Comparison of ENCODE assay signal across 19 mouse cellular contexts in the genomic region with DNA sequence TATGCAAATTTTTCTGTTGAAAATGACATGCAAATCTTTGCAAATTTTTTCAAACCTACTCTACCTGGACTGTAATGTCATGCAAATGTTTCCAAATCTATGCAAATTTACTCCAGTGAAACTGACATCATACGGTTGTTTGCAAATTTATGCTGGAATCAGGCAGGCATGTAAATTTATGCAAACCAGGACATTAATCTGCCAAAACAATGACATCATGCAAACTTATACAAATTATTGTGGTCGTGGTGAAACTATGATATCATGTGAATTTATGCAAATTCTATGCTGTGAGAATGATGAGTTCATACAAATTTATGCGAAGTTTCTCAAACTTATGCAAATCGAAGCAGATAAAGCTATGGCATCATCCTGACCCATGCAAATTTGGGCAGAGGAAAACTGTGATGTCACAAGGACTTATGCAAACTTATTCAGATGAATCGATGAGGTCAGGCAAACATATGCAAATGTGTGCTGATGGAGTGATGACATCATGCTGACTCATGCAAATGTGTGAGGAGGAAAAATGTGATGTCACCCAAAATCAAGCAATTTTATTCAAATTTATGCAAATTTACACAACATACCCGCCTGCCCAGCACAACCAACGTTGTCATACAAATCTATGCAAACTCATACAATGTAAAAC. TPM values are rescaled to one million over a fixed set of nuclear protein-coding genes. Genes with fewer than 3 reads are reported as not detected.
DNase-seq lines count a peak whose midpoint lies in the region; ATAC-seq and TF ChIP-seq lines count a peak whose summit lies in the region.
"Had no signal": no experiment of that assay in that cellular context is flagged by ENCODE, and none has a peak within 500 bp of the region (broad histone marks: within the 10 kb centered on the region; RNA-seq: fewer than 3 reads in every experiment).

No protein-coding gene starts in this region.

- dilution Hi-C loops in CH12.LX (cut with MboI; ENCODE audit: extremely low pct_ligation_motif_present, extremely low pct_unique_long_range_greater_than_20kb, low sequenced_read_pairs): no loop called here

- H3K4me3 ChIP-seq in hindbrain, postnatal 0 days (ENCODE audit: low read length): no peak overlapping the region
- H3K4me3 ChIP-seq in hindbrain, embryonic 12.5 days: no peak overlapping the region
- H3K4me3 ChIP-seq in CH12.LX (replicated peaks in 1 of 3; ENCODE audit: low read depth in 2 of 3, low read length in 2 of 3, poor library complexity in 1 of 3): no peak overlapping the region
- H3K4me3 ChIP-seq in midbrain, embryonic 15.5 days: no peak overlapping the region
- H3K4me3 ChIP-seq in kidney, embryonic 16.5 days (ENCODE audit: low read length): no peak overlapping the region
- no peak overlapping the region for H3K4me3 ChIP-seq in left cerebral cortex, adult 2 months
- H3K4me3 ChIP-seq: heart, embryonic 12.5 days; hindbrain, embryonic 15.5 days; neural tube, embryonic 12.5 days had no signal

- no peak for TF ChIP-seq EP300 in CH12.LX (IDR thresholded peaks at IDR 0.05; ENCODE audit: low read length)

- H3K4me2 ChIP-seq in hindbrain, postnatal 0 days (ENCODE audit: low read depth, low read length): no peak overlapping the region
- H3K4me2 ChIP-seq in hindbrain, embryonic 12.5 days (replicated peaks): no peak overlapping the region
- no peak overlapping the region for H3K4me2 ChIP-seq in CH12.LX (ENCODE audit: insufficient read depth, low read depth, poor library complexity, severe bottlenecking)
- no peak overlapping the region for H3K4me2 ChIP-seq in midbrain, embryonic 15.5 days
- no peak overlapping the region for H3K4me2 ChIP-seq in kidney, embryonic 16.5 days (replicated peaks; ENCODE audit: low read depth, low read length)
- H3K4me2 ChIP-seq: heart, embryonic 12.5 days; hindbrain, embryonic 15.5 days; liver, embryonic 11.5 days; neural tube, embryonic 12.5 days had no signal

- in situ Hi-C loops in CH12.LX (cut with MboI; ENCODE audit: low pct_ligation_motif_present, low pct_unique_long_range_greater_than_20kb, low sequenced_read_pairs): no loop called here

- 79% methylated on average over 7 of the region's 7 CpGs for WGBS in hindbrain, postnatal 0 days
- 85% methylated on average over 7 of the region's 7 CpGs for WGBS in hindbrain, embryonic 12.5 days
- 84% methylated on average over 7 of the region's 7 CpGs for WGBS in midbrain, embryonic 15.5 days
- 96% methylated on average over 7 of the region's 7 CpGs for WGBS in kidney, embryonic 16.5 days

- TF ChIP-seq POLR2A in CH12.LX (IDR thresholded peaks at IDR 0.05; ENCODE audit: low read depth, low read length): no peak

- TF ChIP-seq RAD21 in CH12.LX (IDR thresholded peaks at IDR 0.05; ENCODE audit: low read depth, low read length): no peak

- no peaks in the 10 kb centered on the region for H3K27me3 ChIP-seq in hindbrain, postnatal 0 days (ENCODE audit: insufficient read depth, low read length)
- H3K27me3 ChIP-seq in hindbrain, embryonic 12.5 days: no peaks in the 10 kb centered on the region
- H3K27me3 ChIP-seq in CH12.LX (replicated peaks): no peaks in the 10 kb centered on the region
- H3K27me3 ChIP-seq in midbrain, embryonic 15.5 days (replicated peaks): no peaks in the 10 kb centered on the region
- H3K27me3 ChIP-seq in kidney, embryonic 16.5 days (ENCODE audit: insufficient read depth, low read length): no peaks in the 10 kb centered on the region
- H3K27me3 ChIP-seq: heart, embryonic 12.5 days; hindbrain, embryonic 15.5 days; neural tube, embryonic 12.5 days had no signal

- DNase-seq in hindbrain, postnatal 0 days (ENCODE audit: low spot score): peak; percentile 4
- DNase-seq in CH12.LX (ENCODE audit: extremely low read depth): peak; percentile 18
- peak; percentile 18 for DNase-seq in embryo, embryonic 11 days
- DNase-seq in adrenal gland, postnatal 25 days: no peak
- DNase-seq in left cerebral cortex, adult 2 months (ENCODE audit: extremely low spot score in 1 of 2, low spot score in 2 of 2): no peak
- DNase-seq: cerebellum, postnatal 36 days; kidney, postnatal 4 days; right cerebral cortex, postnatal 25 days; thymus, postnatal 4 days had no signal

- H3K4me1 ChIP-seq in hindbrain, postnatal 0 days (ENCODE audit: insufficient read depth, low read length): no peaks in the 10 kb centered on the region
- H3K4me1 ChIP-seq in hindbrain, embryonic 12.5 days: no peaks in the 10 kb centered on the region
- no peaks in the 10 kb centered on the region for H3K4me1 ChIP-seq in CH12.LX (ENCODE audit: control insufficient read depth in 1 of 2, insufficient read depth in 2 of 2)
- H3K4me1 ChIP-seq in midbrain, embryonic 15.5 days: no peaks in the 10 kb centered on the region
- no peaks in the 10 kb centered on the region for H3K4me1 ChIP-seq in kidney, embryonic 16.5 days (ENCODE audit: insufficient read depth, low read length)
- H3K4me1 ChIP-seq: heart, embryonic 12.5 days; hindbrain, embryonic 15.5 days; neural tube, embryonic 12.5 days had no signal

- H3K27ac ChIP-seq in hindbrain, postnatal 0 days: no peak overlapping the region
- H3K27ac ChIP-seq in hindbrain, embryonic 12.5 days: no peak overlapping the region
- no peak overlapping the region for H3K27ac ChIP-seq in CH12.LX (ENCODE audit: insufficient read depth, low read depth)
- H3K27ac ChIP-seq in midbrain, embryonic 15.5 days: no peak overlapping the region
- no peak overlapping the region for H3K27ac ChIP-seq in kidney, embryonic 16.5 days (ENCODE audit: low read length)
- H3K27ac ChIP-seq in left cerebral cortex, adult 2 months: no peak overlapping the region
- H3K27ac ChIP-seq: hindbrain, embryonic 15.5 days; neural tube, embryonic 12.5 days had no signal

- H3K9me3 ChIP-seq in hindbrain, postnatal 0 days (ENCODE audit: low read length): peaks cover 15% of the 10 kb centered on the region; the same call in 1 of the 2 replicates
- H3K9me3 ChIP-seq in hindbrain, embryonic 12.5 days (replicated peaks): peaks cover 41% of the 10 kb centered on the region
- peaks cover 70% of the 10 kb centered on the region for H3K9me3 ChIP-seq in CH12.LX (replicated peaks; ENCODE audit: low read length)
- H3K9me3 ChIP-seq in midbrain, embryonic 15.5 days: peaks cover 11% of the 10 kb centered on the region; the same call in 1 of the 2 replicates
- peaks cover 71% of the 10 kb centered on the region for H3K9me3 ChIP-seq in kidney, embryonic 16.5 days (ENCODE audit: low read length)

- H3K36me3 ChIP-seq in hindbrain, postnatal 0 days (ENCODE audit: insufficient read depth, low read length): no peaks in the 10 kb centered on the region
- H3K36me3 ChIP-seq in hindbrain, embryonic 12.5 days: peaks cover 4% of the 10 kb centered on the region; the same call in 1 of the 2 replicates
- H3K36me3 ChIP-seq in CH12.LX (replicated peaks in 1 of 2; ENCODE audit: control insufficient read depth in 1 of 2, insufficient read depth in 1 of 2, low read length in 1 of 2): peaks cover 0 to 10% of the 10 kb centered on the region in 2 experiments
- no peaks in the 10 kb centered on the region for H3K36me3 ChIP-seq in midbrain, embryonic 15.5 days (replicated peaks)
- peaks cover 27% of the 10 kb centered on the region for H3K36me3 ChIP-seq in kidney, embryonic 16.5 days (ENCODE audit: insufficient read depth, low read length)
- H3K36me3 ChIP-seq: hindbrain, embryonic 15.5 days had no signal

- TF ChIP-seq CTCF in hindbrain, postnatal 0 days (IDR thresholded peaks at IDR 0.05; ENCODE audit: low read depth): no peak
- TF ChIP-seq CTCF in CH12.LX (conservative IDR thresholded peaks at IDR 0.05 in 1 of 2, IDR thresholded peaks at IDR 0.05 in 1 of 2; ENCODE audit: low read depth in 2 of 2, low read length in 2 of 2): no peak
- TF ChIP-seq CTCF in left cerebral cortex, adult 2 months (IDR thresholded peaks at IDR 0.05): no peak

- no peak for ATAC-seq in hindbrain, postnatal 0 days
- no peak for ATAC-seq in hindbrain, embryonic 12.5 days (ENCODE audit: low FRiP score)
- ATAC-seq in midbrain, embryonic 15.5 days (replicated peaks): 0 out of 2 replicates have a peak, but pooled peaks have one; percentile 1
- ATAC-seq in kidney, embryonic 16.5 days (ENCODE audit: low FRiP score, low TSS enrichment): no peak

- no peak overlapping the region for H3K9ac ChIP-seq in hindbrain, postnatal 0 days (replicated peaks; ENCODE audit: low read length)
- no peak overlapping the region for H3K9ac ChIP-seq in hindbrain, embryonic 12.5 days
- no peak overlapping the region for H3K9ac ChIP-seq in CH12.LX (ENCODE audit: insufficient read depth, low read depth)
- H3K9ac ChIP-seq in midbrain, embryonic 15.5 days: no peak overlapping the region
- H3K9ac ChIP-seq in kidney, embryonic 16.5 days (replicated peaks; ENCODE audit: low read length): no peak overlapping the region
- H3K9ac ChIP-seq: heart, embryonic 12.5 days; hindbrain, embryonic 15.5 days; neural tube, embryonic 12.5 days had no signal

- intact Hi-C loops in left cerebral cortex, adult 2 months (cut with DNase I): no loop called here

- H3K79me2 ChIP-seq in CH12.LX (replicated peaks; ENCODE audit: control insufficient read depth, extremely low read depth, insufficient read depth, poor library complexity, severe bottlenecking): no peaks in the 10 kb centered on the region

RNA-seq across cellular contexts. Expression of a gene that starts 7.1 kb away (rescaled TPM):
- total RNA-seq in hindbrain, postnatal 0 days (2014; rRNA removed): 3.8 and 11.0 TPM in 2 replicates
- polyA plus RNA-seq in hindbrain, postnatal 0 days (2015; fragmentation: Nextera tagmentation; extraction: Ambion mirVana): 2.3 and 2.4 TPM in 2 replicates
- 2.8 and 3.7 TPM in 2 replicates for polyA plus RNA-seq in hindbrain, embryonic 12.5 days (2016; fragmentation: Nextera tagmentation; extraction: Ambion mirVana)
- total RNA-seq in CH12.LX (2012; rRNA removed) (0.64 and 0.76 TPM in 2 replicates), CH12.LX (2014; rRNA removed) (0.89 and 1.3 TPM in 2 replicates)
- 2.6 and 4.8 TPM in 2 replicates for polyA plus RNA-seq in CH12.LX (2012; ENCODE audit: insufficient read length, low read depth)
- 2.1 and 4.0 TPM in 2 replicates for polyA plus RNA-seq in midbrain, embryonic 15.5 days (2015; fragmentation: Nextera tagmentation; extraction: Ambion mirVana)
- total RNA-seq in adrenal gland, postnatal 25 days (2021): 12.7 and 16.0 TPM in 2 replicates
- 6.9 and 7.0 TPM in 2 replicates for polyA plus RNA-seq in kidney, embryonic 16.5 days (2015; fragmentation: Nextera tagmentation; extraction: Ambion mirVana)
- total RNA-seq in left cerebral cortex, adult 2 months (2021): 1 to 10 TPM; 4.3 to 5.8 TPM

RNA-seq across cellular contexts. Expression of a gene that starts 30.6 kb away (rescaled TPM):
- total RNA-seq in hindbrain, postnatal 0 days (2014; rRNA removed): not detected in 2 replicates
- 0.05 and 0.30 TPM in 2 replicates for polyA plus RNA-seq in hindbrain, postnatal 0 days (2015; fragmentation: Nextera tagmentation; extraction: Ambion mirVana)
- not detected in 2 replicates for polyA plus RNA-seq in hindbrain, embryonic 12.5 days (2016; fragmentation: Nextera tagmentation; extraction: Ambion mirVana)
- total RNA-seq in CH12.LX (2012; rRNA removed): not detected in 2 replicates
- total RNA-seq in CH12.LX (2014; rRNA removed): not detected in 2 replicates
- polyA plus RNA-seq in CH12.LX (2012; ENCODE audit: insufficient read length, low read depth): 0.09 TPM in 1 of 2 replicates, not detected in the other
- polyA plus RNA-seq in midbrain, embryonic 15.5 days (2015; fragmentation: Nextera tagmentation; extraction: Ambion mirVana): 0.04 and 0.12 TPM in 2 replicates
- not detected in 2 replicates for total RNA-seq in adrenal gland, postnatal 25 days (2021)
- not detected in 2 replicates for polyA plus RNA-seq in kidney, embryonic 16.5 days (2015; fragmentation: Nextera tagmentation; extraction: Ambion mirVana)
- not detected for total RNA-seq in left cerebral cortex, adult 2 months (2021)
- total RNA-seq: gastrocnemius, adult 8-10 months; left cerebral cortex, postnatal 14 days had no signal
- polyA plus RNA-seq: heart, embryonic 12.5 days; liver, embryonic 11.5 days; neural tube, embryonic 12.5 days; stomach, embryonic 14.5 days had no signal

RNA-seq across cellular contexts. Expression of a gene that starts 47.9 kb away (rescaled TPM):
- not detected in 2 replicates for total RNA-seq in hindbrain, postnatal 0 days (2014; rRNA removed)
- polyA plus RNA-seq in hindbrain, postnatal 0 days (2015; fragmentation: Nextera tagmentation; extraction: Ambion mirVana): not detected in 2 replicates
- not detected in 2 replicates for polyA plus RNA-seq in hindbrain, embryonic 12.5 days (2016; fragmentation: Nextera tagmentation; extraction: Ambion mirVana)
- not detected in 2 replicates for total RNA-seq in CH12.LX (2012; rRNA removed)
- not detected in 2 replicates for total RNA-seq in CH12.LX (2014; rRNA removed)
- not detected in 2 replicates for polyA plus RNA-seq in CH12.LX (2012; ENCODE audit: insufficient read length, low read depth)
- polyA plus RNA-seq in midbrain, embryonic 15.5 days (2015; fragmentation: Nextera tagmentation; extraction: Ambion mirVana): not detected in 2 replicates
- not detected in 2 replicates for total RNA-seq in adrenal gland, postnatal 25 days (2021)
- polyA plus RNA-seq in kidney, embryonic 16.5 days (2015; fragmentation: Nextera tagmentation; extraction: Ambion mirVana): not detected in 2 replicates
- total RNA-seq in left cerebral cortex, adult 2 months (2021): not detected
- total RNA-seq: gastrocnemius, adult 8-10 months; left cerebral cortex, postnatal 14 days had no signal
- polyA plus RNA-seq: heart, embryonic 12.5 days; hindbrain, embryonic 15.5 days; liver, embryonic 11.5 days; neural tube, embryonic 12.5 days; stomach, embryonic 14.5 days had no signal

Comparison
In these comparisons a context has a peak if more than half of its experiments do, and no peak if none do; other contexts are left out.
1. DNase-seq: peak in hindbrain, postnatal 0 days (single experiment), CH12.LX (single experiment) and embryo, embryonic 11 days (single experiment); none in adrenal gland, postnatal 25 days (single experiment) and left cerebral cortex, adult 2 months (0 of 2).